Comparison of ENCODE assay signal across 7 mouse cellular contexts in genomic region chr12:3833059-3833760, GRCm38 (mm10). TPM values are rescaled to one million over a fixed set of nuclear protein-coding genes. Genes with fewer than 3 reads are reported as not detected.
DNase-seq lines count a peak whose midpoint lies in the region; ATAC-seq and TF ChIP-seq lines count a peak whose summit lies in the region.

No protein-coding gene starts in this region.

- H3K4me2 ChIP-seq in forebrain, embryonic 12.5 days = peak overlapping the region; percentile 49
- H3K4me2 ChIP-seq in hindbrain, embryonic 16.5 days (ENCODE audit: low read length) = peak overlapping the region; percentile 49; the same call in 1 of the 2 replicates
- no peak overlapping the region for H3K4me2 ChIP-seq in midbrain, postnatal 0 days (ENCODE audit: low read depth, low read length, poor library complexity, severe bottlenecking)

- peak overlapping the region; percentile 80 for H3K27ac ChIP-seq in layer of hippocampus, adult 2 months
- H3K27ac ChIP-seq in forebrain, embryonic 12.5 days = peak overlapping the region; percentile 66; the same call in 1 of the 2 replicates
- peak overlapping the region; percentile 80; the same call in 1 of the 2 replicates for H3K27ac ChIP-seq in hindbrain, embryonic 16.5 days (ENCODE audit: low read depth, low read length)
- peak overlapping the region; percentile 55 for H3K27ac ChIP-seq in midbrain, postnatal 0 days (ENCODE audit: low read depth, low read length)

- H3K4me3 ChIP-seq in layer of hippocampus, adult 2 months = peak overlapping the region; percentile 40
- H3K4me3 ChIP-seq in forebrain, embryonic 12.5 days (replicated peaks) = no peak overlapping the region
- no peak overlapping the region for H3K4me3 ChIP-seq in hindbrain, embryonic 16.5 days (ENCODE audit: low read length)
- H3K4me3 ChIP-seq in midbrain, postnatal 0 days (ENCODE audit: low read depth, low read length) = no peak overlapping the region

- TF ChIP-seq CTCF in layer of hippocampus, adult 2 months (conservative IDR thresholded peaks at IDR 0.05) = no peak
- no peak for TF ChIP-seq CTCF in midbrain, postnatal 0 days (IDR thresholded peaks at IDR 0.05)

- DNase-seq in layer of hippocampus, adult 2 months (ENCODE audit: low spot score in 2 of 2) = no peak
- DNase-seq in layer of hippocampus, adult 18-20 months (ENCODE audit: low spot score in 2 of 2) = no peak
- no peak for DNase-seq in midbrain, postnatal 0 days (ENCODE audit: low spot score)
- DNase-seq in right cerebral cortex, postnatal 14 days = no peak
- no peak for DNase-seq in Muller cell, postnatal 12 days (ENCODE audit: inconsistent ontology term)

- H3K36me3 ChIP-seq in forebrain, embryonic 12.5 days (replicated peaks) = peaks cover 29% of the 10 kb centered on the region
- H3K36me3 ChIP-seq in hindbrain, embryonic 16.5 days (ENCODE audit: control insufficient read depth, insufficient read depth, low read length) = peaks cover 8% of the 10 kb centered on the region; the same call in 1 of the 2 replicates
- peaks cover 28% of the 10 kb centered on the region for H3K36me3 ChIP-seq in midbrain, postnatal 0 days (ENCODE audit: insufficient read depth, low read length)

- H3K4me1 ChIP-seq in forebrain, embryonic 12.5 days = peaks cover 29% of the 10 kb centered on the region
- H3K4me1 ChIP-seq in hindbrain, embryonic 16.5 days (ENCODE audit: control insufficient read depth, insufficient read depth, low read depth, low read length) = peaks cover 27% of the 10 kb centered on the region
- H3K4me1 ChIP-seq in midbrain, postnatal 0 days (ENCODE audit: insufficient read depth, low read length) = peaks cover 18% of the 10 kb centered on the region

- H3K9me3 ChIP-seq in forebrain, embryonic 12.5 days = no peaks in the 10 kb centered on the region
- H3K9me3 ChIP-seq in hindbrain, embryonic 16.5 days (ENCODE audit: control insufficient read depth, low read length) = no peaks in the 10 kb centered on the region
- no peaks in the 10 kb centered on the region for H3K9me3 ChIP-seq in midbrain, postnatal 0 days (ENCODE audit: low read length)

- ATAC-seq in forebrain, embryonic 12.5 days (ENCODE audit: low FRiP score) = 0 out of 2 replicates have a peak, but pooled peaks have one; percentile 2
- ATAC-seq in hindbrain, embryonic 16.5 days = no peak
- no peak for ATAC-seq in midbrain, postnatal 0 days (ENCODE audit: low FRiP score)

- H3K27me3 ChIP-seq in forebrain, embryonic 12.5 days = no peaks in the 10 kb centered on the region
- no peaks in the 10 kb centered on the region for H3K27me3 ChIP-seq in hindbrain, embryonic 16.5 days (replicated peaks; ENCODE audit: control insufficient read depth, insufficient read depth, low read length)
- H3K27me3 ChIP-seq in midbrain, postnatal 0 days (ENCODE audit: insufficient read depth, low read length) = no peaks in the 10 kb centered on the region

- 57% methylated on average over 7 of the region's 7 CpGs for WGBS in forebrain, embryonic 12.5 days
- WGBS in hindbrain, embryonic 16.5 days = 56% methylated on average over 7 of the region's 7 CpGs
- WGBS in midbrain, postnatal 0 days = 53% methylated on average over 7 of the region's 7 CpGs

- H3K9ac ChIP-seq in forebrain, embryonic 12.5 days = no peak overlapping the region
- H3K9ac ChIP-seq in hindbrain, embryonic 16.5 days (ENCODE audit: low read depth, low read length) = peak overlapping the region; percentile 6; the same call in 1 of the 2 replicates
- H3K9ac ChIP-seq in midbrain, postnatal 0 days (replicated peaks; ENCODE audit: low read length, poor library complexity, severe bottlenecking) = no peak overlapping the region

RNA-seq across cellular contexts. Expression of gene Dnmt3a, which starts 27.4 kb away (rescaled TPM):
- total RNA-seq in layer of hippocampus, adult 2 months (2021) = 10 to 100 TPM; 70.3 to 82.5 TPM
- total RNA-seq in layer of hippocampus, adult 18-20 months (2021) = 10 to 100 TPM; 65.3 to 69.4 TPM
- polyA plus RNA-seq in forebrain, embryonic 12.5 days (2016; fragmentation: Nextera tagmentation; extraction: Ambion mirVana) = 139 and 146 TPM in 2 replicates
- 94.1 and 104 TPM in 2 replicates for polyA plus RNA-seq in hindbrain, embryonic 16.5 days (2015; fragmentation: Nextera tagmentation; extraction: Ambion mirVana)
- 88.5 and 101 TPM in 2 replicates for total RNA-seq in midbrain, postnatal 0 days (2014; rRNA removed)
- 106 and 130 TPM in 2 replicates for polyA plus RNA-seq in midbrain, postnatal 0 days (2015; fragmentation: Nextera tagmentation; extraction: Ambion mirVana)
